Mouse (Mus musculus) frontal cortex, postnatal 14 days (tissue): ENCODE results near the gene Adamts2.

Experiments used
- DNase-seq, 2 experiments: peaks; one replicate each; pipeline ENCODE4 v3.0.0; 2022; ENCODE audit warnings: low spot score in 2 of 2

Gene Adamts2

DNA sequence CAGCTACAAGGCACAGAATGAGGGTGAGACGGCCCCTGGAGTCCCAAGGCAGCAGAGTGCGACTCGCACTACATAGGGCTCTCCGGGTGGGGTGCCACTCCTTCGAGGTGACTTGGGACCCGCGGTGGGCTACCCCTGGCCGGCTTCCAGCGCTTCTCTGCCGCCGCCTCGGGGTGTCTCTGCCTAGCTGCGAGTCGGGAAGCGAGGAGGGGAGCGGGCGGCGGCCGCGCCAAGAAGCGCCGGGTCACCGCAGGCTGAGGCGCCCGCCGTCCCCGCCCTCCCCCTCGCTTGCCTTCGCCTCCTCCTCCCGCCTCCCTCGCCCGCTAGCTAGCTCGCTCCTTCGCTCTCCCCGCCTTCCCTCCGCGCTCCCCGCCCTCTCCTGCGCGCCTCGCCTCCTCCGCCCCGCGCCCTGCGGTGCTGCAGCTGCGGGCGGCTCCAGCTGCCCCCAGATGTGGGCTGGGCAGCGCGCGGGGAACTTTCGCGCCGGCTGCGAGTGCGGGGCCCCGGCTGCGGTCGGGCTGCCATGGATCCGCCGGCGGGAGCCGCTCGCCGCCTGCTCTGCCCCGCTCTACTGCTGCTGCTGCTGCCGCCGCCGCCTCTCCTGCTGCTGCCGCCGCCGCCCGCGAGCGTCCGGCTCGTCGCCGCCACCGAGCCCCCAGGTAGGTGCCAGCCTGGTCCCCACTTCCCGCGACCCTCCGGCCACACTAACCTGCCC is at the start of gene Adamts2:
Gene Adamts2 (plus strand): TSS at position 444 of the 715 bp plus-strand sequence.
- peak in 1 of 2 experiments; percentile 24 for DNase-seq

DNA sequence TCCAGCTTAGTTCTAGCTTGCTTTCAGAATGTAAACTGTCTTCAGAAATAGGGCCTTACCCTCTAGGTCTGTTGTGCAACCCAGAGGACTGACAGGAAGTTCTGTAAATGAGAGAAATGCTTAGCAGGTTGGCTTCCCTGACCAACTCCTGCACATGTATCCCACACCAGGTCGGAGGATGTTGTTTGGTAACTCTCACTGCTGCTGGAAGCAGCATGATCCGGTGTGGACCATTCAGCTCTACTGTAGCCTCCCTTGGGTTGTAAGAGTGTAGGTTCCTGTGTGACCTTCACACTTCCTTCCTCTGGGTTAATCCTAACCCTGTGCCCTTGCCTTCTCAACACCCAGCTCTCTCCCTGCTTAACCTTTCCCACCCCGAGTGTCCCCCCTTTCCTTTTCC is 44.8 kb upstream of the Adamts2 start:
- DNase-seq = no peak

DNA sequence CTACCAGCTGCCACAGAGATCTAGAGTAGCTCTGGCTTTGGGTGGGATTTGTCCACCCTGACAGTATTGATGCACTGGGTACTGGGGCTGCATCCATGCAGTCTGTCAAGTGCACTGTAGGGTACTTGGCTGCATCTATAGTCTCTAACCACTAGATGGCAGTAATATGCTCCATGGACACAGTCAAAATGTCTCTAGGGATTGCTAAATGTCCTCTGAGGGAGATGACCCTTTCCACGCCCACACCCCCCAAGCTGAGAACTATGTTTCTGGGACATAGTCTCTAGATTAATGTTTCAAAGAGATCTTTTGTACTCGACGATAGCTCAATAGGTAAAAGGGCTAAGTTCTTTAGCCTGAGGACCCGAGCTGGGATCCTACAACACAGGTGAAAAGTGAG is 42.8 kb upstream of the Adamts2 start:
- DNase-seq = no peak

DNA sequence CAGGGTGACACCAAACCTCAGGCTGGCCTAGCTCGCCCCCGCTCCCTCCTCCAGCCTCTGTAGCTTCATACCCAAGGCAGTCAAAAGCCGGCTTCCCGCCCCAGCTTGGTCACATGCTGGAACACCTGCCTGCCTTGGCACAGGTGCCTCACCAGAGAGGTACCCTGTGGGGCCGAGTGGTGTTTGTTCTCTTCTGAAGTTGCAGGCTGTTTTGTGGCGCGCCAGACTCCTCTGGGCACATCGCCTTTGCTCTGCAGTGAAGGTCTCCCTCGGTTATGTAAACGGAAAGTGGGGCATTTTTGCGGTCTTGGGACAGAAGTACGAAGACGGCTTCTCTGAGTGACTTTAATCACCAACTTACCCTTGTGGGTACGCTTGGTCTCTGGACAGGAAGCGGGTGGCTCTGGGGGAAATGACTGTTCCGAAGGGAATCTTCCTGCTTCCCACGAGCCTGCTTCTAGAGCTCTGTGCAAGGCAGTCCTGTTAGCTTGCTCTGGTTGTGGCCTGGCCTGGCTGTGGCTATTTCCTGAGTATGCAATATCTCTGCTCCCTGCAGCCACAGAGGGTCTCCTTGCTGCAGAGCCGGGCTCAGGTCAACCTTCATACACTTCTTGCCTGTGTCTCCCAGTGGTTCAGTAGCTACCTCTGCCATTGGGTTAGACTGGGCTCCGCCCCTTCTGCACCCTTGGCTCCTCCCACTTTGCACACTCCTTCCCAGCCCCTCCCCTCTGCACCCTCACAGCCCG is 36.2 kb upstream of the Adamts2 start:
- DNase-seq = no peak

DNA sequence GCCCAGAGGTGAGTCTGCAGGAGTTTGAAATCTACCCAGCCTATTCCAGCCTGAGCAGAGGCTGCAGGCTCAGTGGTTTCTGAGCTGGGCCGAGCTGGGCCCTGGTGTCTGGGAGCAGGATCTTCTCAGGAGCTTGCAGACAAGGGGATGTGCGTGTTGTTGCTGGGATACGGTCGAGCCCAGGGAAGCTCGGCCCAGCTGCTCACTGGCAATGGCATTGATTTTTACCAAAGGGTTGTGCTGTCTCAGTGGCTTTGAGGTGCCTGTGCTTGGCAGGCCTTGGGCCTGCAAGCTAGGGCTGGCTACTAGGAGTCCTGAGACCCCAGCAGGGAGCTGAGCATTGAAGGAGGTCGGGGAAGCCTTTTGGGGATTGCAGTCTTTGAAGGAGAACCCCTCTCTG is 30.4 kb upstream of the Adamts2 start:
- DNase-seq = no peak

DNA sequence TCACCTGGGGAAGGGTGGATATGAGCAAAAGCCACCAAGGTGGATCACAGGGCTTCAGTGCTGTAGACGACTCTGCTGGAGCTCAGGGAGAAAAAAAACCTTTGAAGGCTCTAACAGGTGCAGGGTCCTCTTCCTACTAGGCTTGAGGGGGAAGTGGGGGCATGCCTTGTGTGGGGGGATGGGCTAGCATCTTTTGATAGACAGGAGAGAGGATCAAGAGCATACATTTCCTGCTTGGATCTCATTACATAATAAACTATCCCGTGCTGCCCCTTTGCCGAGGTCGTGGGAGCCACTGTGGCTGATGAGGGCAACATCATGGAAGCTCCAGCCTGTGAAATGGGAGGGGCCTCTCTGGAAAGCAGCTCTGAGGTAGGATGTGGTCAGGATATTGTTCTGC is 25.4 kb upstream of the Adamts2 start:
- DNase-seq = no peak

DNA sequence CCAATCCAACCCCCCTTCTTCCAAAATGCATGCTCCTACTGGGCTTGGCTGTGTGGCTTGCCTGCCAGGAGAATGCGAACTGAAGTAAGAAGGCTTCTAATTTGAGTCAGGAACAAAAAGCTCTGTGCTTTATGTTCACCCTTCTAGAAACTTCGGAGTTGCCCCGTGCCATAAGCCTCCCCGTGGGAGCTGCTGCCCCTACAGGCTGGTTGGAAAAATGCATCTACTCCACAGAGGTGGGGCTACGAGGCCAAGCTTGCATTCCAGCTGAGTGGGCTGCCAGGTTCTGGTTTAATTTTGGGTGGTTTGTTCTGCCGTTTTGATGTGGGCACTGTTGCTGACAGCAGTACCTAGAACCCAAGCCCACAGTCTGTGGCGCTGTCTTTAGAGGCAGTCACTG is 14.9 kb upstream of the Adamts2 start:
- DNase-seq = peak in 1 of 2 experiments; percentile 21

DNA sequence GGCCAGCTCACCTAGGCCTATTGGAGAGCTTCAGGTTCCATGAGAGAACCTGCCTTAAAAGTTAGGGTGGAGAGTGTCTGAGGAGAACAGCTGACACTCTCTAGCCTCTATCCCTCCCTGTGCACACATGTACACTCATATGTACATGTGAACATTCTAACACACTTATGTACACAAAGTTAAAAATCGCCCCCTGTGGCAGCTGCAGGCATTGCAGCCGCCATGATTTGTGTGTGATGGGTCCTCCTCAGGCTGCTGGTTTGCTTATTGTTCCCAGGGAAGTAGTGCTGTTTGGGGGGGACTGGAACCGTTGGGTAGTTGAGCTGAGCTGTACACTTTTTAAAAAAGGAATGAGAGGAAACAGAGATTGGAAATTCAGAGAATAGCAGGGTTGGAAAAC is 14.1 kb upstream of the Adamts2 start:
- DNase-seq = peak in 1 of 2 experiments; percentile 49

DNA sequence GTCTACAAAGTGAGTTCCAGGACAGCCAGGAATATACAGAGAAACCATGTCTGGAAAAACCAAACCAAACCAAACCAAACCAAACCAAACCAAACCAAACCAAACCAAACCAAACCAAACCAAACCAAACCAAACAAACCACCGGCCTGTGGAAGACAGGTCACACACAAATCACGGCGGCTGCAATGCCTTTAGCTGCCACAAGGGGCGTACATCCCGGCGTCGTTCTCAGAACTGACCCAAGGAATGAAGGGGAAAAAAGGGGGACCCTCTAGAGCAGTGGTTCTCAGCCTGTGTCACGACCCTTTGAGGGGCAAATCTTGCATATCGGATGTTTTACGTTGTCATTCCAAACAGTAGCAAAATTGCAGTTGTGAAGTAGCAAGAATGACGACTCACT is 12.8 kb upstream of the Adamts2 start:
- peak in 1 of 2 experiments; percentile 35 for DNase-seq

DNA sequence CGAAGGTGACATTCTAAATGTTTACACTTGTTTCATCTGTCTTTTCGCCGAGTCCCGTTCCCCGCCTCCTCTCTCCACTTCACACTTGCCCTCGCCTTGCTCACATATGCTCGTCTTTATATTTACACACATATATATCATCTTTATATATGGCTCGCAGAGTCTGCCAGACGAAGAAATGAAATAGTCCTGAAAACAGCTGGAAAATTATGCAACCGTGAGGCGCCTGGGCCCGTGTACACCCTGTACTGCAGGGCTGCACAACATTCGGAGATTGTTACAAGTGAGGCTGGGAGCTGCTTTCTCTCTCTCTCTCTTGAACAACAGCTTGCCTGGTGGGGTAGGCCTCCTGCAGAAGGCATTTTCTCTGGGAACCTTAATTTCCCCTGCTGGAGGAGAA is 10.8 kb upstream of the Adamts2 start:
- peak; percentile 20 to 42 for DNase-seq

DNA sequence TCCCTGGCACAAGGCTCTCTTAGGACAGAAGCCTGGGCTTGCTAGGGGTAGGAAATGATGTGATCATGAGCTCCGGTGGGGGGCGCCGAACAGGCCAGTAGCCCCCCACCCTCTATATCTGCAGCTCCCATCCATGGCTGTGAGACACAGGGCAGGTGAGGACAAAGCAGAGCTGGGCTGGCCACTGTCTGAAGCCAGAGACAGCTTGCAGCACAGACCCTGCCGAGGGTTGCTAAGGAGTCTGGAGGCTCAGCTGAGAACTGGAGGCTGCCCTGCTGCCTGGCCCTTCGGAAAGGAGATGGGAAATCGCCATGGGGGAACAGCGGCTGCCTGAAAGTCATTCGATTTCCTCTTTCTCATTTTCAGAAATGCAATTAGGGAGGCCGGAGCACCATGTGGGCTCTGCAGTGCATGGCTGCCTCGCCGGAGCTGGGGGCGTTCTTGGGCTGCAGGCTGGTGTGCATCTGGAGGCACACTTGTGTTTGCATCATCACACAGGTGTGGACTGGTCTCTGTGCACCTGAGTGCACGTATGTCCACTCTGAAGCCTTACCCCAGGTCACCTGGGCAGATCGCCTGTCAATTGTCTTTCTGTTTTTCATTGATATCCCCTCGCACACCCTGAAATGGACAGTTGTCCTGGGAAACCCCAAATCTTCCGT is 8.9 kb upstream of the Adamts2 start:
- no peak for DNase-seq

DNA sequence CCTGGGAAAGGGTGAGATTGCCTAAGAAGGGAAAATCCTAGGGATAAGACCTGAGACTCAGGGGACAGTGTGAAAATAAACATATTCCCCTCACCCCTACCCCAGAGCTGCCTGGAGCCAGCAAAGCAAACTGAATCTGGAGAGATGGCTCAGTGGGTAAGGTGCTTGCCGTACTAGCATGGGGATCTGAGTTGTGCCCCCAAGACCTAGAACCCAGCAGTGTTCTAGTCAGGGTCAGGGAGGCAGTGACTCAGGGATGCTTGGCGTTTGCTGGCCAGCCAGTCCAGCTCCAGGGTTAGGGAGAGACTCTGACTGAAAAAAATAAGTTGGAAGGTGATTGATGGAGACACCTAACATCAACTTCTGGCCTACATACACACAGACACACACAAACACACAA is 5.3 kb upstream of the Adamts2 start:
- DNase-seq = no peak

DNA sequence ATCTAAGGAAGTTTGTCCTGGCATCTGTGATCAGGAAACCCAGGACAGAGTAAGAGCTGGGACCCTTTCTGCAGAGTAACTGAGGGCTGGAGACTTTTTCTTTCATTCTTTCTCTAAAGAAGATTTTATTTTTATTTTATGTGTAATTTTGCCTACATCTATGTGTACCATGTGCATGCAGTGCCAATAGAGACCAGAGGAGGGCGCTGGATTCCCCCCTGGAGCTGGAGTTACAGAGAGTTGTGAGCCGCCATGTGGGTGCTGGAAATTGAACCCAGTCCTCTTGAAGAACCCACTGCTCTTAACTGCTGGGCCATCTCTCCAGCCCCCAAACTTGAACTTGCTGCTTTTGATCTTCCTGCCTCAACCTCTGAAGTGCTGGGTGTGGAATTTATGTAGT is 2.7 kb upstream of the Adamts2 start:
- no peak for DNase-seq

DNA sequence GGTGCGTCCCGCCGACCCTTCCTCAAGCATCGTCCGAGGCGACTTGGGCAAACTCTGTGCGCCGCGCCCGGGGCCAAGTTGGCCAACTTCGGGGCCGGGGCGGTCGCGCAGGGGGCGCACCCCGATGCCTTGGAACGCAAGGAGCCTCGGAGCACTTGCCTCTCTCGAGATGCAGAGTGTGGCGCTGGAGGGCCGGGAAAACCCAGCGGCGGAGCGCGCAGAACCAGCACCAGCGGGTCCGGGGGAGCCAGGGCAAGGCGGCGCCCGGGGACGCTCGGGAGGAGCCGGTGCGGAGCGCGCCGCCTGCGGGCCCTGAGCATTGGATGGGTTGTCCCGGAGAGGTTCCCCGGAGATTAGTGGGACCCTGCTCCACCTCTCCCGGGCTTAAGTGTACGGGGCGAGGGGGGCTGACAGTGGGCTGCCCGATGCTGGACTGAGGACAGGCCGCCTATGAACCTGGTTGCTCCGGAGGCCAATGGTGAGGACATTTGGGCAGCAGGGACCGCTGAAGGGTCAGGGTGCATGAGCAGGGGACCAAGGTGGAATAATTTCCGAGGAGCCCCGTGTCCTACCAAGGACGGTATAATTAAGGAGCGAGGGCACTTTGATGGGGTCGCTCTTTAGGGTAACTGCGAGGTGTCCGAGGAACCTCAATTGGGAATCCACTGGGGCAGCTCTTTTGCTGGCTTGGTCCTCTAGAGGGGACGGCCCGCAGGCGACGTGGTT is 635 bp downstream of the Adamts2 start:
- DNase-seq = peak in 1 of 2 experiments; percentile 31

DNA sequence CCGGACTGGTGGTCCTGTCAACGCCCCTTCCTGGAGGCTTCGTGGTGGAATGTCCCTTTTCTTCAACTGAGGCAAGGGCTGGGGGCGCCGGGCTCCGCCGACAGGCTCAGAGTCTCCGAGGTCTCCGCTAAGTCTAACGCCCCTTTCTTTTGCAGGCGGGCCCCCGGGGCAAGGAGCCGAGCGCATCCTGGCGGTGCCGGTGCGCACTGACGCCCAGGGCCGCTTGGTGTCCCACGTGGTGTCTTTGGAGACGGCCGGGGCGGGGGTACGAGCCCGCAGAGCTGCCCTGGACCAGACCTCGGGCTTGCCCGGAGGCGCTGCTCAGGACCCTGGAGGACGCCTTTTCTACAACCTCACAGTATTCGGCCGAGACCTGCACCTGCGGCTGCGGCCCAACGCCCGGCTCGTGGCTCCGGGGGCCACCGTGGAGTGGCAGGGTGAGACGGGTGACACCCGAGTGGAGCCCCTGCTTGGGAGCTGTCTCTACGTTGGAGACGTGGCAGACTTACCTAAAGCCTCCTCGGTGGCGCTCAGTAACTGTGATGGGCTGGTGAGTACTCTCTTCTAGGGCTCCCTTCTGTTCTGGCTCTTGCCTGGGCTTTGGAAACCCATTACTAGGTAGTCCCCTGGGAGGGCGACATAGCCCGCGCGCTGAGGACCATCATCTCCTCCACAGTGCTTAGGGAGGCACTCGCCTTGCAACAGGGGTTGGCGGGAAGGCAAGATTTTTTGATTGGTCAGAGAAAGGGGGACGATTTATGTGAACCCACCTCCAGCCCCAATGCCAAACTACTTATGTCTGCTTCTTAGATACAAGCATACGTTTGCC is 1.4 kb downstream of the Adamts2 start:
- peak in 1 of 2 experiments; percentile 31 for DNase-seq

DNA sequence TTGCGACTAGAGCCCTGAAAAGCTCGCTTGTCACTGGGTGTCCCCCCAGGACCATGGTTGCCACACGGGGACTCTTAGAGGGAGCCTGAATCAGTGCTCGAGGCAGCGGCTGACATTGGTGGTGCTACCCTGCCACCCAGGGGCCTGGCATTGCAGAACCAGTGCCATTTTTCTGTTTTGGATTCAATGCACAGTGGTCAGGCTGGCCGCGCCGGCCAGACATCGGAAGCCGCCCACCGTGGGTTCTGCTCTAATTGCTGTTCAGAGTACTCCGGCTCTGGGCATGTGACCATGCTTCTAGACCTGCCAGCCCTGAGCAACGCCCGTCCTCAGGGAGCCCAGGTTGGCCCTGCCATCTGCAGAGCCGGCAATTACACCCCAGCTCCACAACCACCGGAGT is 2.5 kb downstream of the Adamts2 start:
- DNase-seq = no peak

DNA sequence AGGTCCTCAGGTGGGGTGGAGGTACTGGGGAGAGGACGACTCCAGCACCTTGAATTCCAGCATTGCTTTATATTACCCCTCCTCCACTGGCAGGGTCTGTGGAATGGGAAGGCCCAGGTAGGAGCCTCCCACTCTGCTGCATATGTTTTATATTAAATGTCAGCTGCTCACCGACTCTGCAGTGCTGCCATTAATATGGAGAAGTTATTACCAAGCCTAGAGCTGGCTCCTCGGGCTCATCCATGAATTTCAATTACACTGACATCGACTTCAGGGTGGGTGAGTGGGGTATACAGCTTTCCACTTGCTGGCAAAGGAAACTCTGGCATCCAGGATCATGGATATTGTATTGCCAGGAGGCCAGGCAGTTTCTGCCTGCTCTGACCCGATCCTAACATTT is 9.3 kb downstream of the Adamts2 start:
- no peak for DNase-seq

DNA sequence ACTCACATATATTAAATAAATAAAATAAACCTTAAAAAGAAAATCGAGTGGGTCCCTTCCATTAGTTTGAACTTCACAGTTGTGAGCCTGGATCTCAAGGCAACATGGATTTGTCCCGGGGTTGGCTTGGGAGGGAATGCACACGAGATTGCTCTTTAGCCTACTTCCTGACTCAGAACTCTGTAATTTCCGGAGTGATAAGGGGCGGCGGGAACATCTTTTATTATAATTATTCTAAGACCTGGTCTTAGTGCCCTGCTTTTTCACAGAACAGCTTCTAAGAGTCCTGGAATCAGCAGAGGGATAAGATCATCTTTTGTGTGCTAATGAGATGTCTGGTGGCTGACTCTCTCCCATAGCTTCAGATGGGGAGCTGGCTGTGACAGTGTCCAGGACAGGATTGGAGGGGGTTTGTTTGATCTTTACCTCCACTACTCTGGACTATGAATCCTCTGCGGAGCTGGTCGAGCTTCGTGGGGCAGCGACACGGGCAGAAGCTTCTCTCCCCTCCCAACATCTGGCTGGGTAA is 15.2 kb downstream of the Adamts2 start:
- no peak for DNase-seq

DNA sequence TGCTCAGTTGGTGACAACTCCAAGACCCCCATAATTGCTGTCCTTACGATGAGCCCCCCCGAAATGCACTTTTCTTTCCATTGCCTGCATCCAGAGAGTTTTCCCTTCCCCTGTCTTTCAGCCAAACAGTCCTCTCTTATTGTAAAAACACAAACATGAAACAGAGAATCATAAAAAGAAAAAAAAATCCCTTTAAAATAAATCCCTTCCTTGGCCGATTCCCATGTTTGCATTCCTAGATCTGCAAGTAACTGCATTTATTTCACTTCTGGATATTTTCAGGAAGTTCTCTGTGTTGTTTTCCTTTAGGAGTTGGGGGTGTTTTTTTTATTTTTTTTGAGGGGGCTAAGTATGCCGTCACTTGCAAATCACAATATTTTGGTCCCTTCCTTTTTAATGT is 19.0 kb downstream of the Adamts2 start:
- no peak for DNase-seq

DNA sequence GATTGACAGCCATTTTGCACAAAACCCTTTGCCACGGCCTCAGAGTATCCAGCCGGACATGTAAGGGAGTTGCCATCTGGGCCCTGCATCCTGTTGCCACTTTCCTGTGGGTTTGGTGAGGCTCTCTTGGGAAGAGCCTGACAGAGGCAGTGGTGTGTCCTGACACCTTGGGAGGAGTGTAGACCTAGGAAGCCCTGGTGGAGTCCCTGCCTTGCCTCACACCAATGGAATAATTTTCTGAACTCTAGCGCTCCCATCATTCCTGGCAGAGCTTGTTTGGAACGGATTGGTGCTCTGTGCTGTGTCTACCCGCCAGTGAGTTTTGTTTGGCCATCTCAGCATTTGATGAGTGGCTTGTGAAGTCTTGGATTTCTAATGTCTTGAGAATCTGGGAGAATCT is 19.5 kb downstream of the Adamts2 start:
- no peak for DNase-seq

DNA sequence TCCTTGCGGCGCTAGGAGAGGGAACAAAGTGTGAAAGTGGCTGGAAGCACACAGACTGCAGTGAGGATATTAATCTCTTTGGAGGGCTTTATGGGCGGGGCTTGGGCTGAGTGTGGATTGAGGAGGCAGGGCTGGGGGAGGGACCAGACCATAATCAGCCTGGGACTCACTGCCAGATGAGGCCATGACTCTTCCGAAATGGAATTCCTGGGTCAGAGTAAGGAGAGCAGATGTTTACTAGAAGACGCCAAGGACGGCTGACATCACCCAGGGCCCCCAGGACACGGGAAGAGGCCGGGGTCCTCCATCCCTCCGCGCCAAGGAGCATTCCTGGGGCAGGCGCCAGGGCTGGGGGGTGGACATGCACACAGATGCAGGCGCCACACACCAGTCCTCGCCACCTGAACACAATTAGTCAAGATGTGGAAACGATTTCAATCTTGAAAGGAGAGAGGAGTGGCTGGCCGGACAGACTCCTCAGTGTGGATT is 20.4 kb downstream of the Adamts2 start:
- DNase-seq = no peak
